Mouse (Mus musculus) CD4-positive, CD25-positive, alpha-beta regulatory T cell, adult 4 months (primary cell): ENCODE data around the gene Ubtf. TPM values are rescaled to one million over a fixed set of nuclear protein-coding genes. Genes with fewer than 3 reads are reported as not detected.
"Not testable (repeated sequence)": the region's sequence is repeated elsewhere in the genome, so short reads cannot be mapped to it uniquely, and the experiment has no call there.

ENCODE experiments used
- ATAC-seq: one replicate; pipeline ENCODE4 v1.8.0; 2017
- polyA plus RNA-seq, 2 experiments: library from polyadenylated mRNA; unstranded; fragments of 100-300 nt; shearing (Covaris generic); gene quantifications; one replicate each; pipeline ENCODE4 v1.2.1; 2017

Gene Ubtf
- polyA plus RNA-seq, result 10 to 100 TPM; 46.1 to 51.1 TPM

- peak; percentile 38 for ATAC-seq
Observed at GRCm38 (mm10) chr11:102319410-102319792, at the start of gene Ubtf. TSS of gene Ubtf (minus strand) at chr11:102319742.

DNA sequence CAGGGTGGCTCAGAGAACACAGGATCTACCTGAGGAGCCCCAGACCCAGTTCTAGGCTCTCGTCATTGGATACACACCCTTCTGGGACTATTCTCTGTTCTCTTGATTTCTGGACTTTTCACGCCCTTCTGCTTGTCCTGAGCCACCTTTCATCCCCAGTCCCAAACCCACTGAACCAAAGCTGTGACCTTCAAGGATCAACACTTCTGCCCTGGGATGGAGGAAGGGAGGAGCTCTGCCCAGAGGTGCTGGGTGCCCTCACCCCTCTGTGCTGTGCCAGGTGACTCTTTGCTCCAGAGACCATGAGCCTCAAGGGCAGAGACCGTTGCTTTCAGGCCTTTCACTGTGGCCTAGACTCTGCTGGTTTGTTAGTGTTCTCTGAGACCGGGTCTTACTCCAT is 49.7 kb upstream of the Ubtf start:
- no peak for ATAC-seq

DNA sequence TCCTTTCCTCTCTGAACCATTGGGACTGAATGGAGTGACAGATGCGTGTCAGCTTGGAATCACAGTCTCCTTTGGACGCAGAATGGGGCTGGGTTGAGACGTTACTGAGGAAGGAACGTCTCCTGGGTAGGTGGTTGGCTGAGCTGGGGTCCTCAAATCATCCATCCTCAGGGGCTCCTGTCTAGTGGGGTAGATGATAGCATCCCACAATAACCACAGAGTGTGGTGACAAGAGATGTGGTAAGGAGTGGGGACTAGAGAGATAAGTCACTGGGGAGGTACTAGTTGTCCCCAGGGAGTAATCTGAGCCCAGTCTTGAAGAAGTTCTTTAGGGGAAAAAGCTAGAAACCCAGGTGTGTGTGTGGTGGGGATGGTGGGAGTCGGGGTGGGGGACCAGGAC is 48.8 kb upstream of the Ubtf start:
- ATAC-seq, result no peak

DNA sequence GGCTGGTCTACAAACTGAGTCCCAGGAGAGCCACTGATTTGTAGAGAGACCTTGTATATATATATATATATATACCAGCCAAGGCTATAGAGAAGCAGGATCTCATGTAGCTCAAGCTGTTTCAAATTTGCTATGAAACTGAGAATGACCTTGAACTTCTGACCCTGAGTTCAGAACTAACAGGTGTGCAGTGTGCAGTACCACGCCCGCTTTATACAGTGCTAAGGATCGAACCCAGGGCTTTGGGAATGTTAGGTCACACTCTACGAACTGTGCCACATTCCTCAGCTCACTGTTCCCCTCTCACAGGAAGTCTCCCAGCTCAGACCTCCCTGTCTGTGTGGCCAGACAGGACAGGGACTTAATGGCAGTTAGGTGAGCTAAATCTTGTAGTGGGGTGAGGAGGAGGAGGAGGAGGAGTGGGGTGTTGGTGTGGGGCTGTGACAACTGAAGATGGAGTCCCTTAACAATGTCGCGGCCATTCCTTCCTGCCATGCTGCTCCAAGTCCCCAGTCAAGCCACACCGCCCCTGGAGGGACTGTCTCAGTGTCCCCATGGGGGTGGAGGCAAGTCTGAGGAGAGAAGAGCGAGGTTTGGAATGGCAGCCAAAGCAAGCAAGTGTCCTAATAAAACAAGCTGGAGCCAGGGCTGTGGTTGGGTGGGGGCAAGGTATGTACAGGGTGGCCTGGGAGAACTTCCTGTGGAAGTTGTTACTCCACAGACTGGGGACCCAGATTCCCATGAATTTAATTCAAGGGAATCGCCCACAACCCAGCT is 48.1 kb upstream of the Ubtf start:
- ATAC-seq, result no peak

GRCm38 (mm10) chr11:102366103-102366502 is 46.6 kb upstream of the Ubtf start, which contains the start of gene Slc4a1:
TSS of gene Slc4a1 (minus strand) at chr11:102366203.
- ATAC-seq, result not testable (repeated sequence)

- ATAC-seq, result no peak
Observed at GRCm38 (mm10) chr11:102365699-102366098, 46.2 kb upstream of the Ubtf start.

- ATAC-seq, result no peak
Observed at GRCm38 (mm10) chr11:102364570-102365371, 45.2 kb upstream of the Ubtf start.

DNA sequence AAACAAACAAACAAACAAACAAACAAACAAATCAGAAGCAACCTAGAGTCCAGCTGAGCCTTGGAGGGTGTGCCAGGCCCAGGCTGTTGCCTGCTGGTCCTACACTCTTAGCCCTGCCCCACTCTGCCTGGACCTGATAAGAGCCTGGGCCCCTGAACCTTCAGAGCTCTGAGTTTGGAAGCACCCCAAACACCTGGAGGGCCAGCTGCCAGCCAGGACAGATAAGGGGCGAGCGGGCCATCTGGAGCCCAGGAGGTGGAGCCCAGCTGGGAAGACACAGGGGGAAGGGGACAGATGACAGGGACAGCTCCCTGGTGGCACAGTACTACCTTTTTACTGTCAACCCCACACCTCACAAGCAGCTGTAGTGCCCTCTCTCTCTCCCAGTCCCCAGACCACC is 44.1 kb upstream of the Ubtf start:
- no peak for ATAC-seq

- ATAC-seq, result no peak
Observed at GRCm38 (mm10) chr11:102361776-102362495, 42.4 kb upstream of the Ubtf start.

- ATAC-seq, result no peak
Observed at GRCm38 (mm10) chr11:102358365-102358764, 38.8 kb upstream of the Ubtf start.

GRCm38 (mm10) chr11:102356636-102357350 is 37.3 kb upstream of the Ubtf start:
- no peak for ATAC-seq

GRCm38 (mm10) chr11:102356190-102356589 is 36.6 kb upstream of the Ubtf start:
- ATAC-seq, result no peak

- ATAC-seq, result no peak
Observed at GRCm38 (mm10) chr11:102355501-102355900, 36.0 kb upstream of the Ubtf start.

DNA sequence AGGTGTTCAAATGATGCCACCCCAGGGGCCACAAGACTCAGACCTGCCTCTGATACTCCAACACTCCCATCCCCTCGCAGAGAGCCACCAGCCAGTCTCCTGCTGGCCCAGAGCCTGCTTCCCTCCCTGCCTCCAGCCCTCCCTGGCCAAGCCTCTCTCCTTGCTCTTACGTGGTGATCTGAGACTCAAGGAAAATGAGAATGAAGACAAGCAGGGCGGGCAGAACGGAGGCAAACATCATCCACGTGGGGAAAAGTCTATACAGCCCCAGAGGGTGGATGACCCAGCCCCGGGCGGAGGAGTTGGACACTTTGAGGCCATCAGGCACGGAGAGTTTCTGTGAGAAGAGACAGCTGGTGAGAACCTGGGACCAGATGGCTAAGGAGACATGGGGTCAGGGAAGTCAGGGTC is 33.5 kb upstream of the Ubtf start:
- ATAC-seq, result no peak

GRCm38 (mm10) chr11:102352378-102352777 is 32.8 kb upstream of the Ubtf start:
- ATAC-seq, result no peak

DNA sequence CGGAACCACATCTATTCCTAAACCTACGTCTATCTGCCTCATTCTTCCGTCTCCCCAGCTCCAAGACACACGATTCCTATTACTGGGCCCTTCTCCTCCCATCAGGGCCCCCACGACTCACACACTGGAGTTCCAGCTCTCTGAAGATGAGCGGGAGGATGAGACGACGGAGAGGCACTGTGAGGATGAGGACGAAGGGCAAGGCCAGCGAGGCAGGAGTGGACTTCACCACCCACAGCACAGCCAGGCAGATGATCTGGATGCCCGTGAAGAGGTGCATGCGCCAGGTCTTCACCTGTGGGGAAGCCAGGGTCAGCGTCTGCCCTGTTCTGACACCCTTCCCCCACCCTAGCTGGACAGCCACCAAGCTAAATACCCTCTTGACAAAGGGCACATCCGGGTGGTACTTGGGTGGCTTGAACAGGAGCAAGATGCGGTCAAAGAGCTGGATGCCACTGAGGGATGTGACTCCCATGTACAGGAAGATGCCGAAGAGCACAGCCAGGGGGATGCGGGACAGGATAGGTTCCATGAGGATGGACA is 31.5 kb upstream of the Ubtf start:
- ATAC-seq, result no peak

DNA sequence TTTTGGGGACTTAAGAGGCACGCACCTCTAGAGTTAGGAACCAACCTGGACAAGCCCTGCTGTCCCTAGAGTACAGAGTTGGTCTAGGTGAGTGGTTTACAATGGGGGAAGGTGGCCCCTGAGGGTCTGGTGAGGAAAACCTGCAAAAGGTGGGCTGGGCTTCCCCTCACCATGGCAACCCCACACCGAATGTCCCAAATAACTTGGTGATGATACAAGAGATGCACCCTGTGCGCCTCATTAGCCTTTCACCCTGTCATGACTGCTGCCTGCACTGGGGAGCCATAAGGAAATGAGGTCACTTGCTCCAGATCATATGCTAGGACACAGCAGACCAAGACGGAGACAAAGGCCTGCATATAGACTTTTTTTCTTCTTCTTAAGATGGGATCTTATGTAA is 30.9 kb upstream of the Ubtf start:
- ATAC-seq, result no peak

GRCm38 (mm10) chr11:102349189-102349954 is 29.8 kb upstream of the Ubtf start:
- no peak for ATAC-seq

- ATAC-seq, result no peak
Observed at GRCm38 (mm10) chr11:102348771-102349170, 29.2 kb upstream of the Ubtf start.

DNA sequence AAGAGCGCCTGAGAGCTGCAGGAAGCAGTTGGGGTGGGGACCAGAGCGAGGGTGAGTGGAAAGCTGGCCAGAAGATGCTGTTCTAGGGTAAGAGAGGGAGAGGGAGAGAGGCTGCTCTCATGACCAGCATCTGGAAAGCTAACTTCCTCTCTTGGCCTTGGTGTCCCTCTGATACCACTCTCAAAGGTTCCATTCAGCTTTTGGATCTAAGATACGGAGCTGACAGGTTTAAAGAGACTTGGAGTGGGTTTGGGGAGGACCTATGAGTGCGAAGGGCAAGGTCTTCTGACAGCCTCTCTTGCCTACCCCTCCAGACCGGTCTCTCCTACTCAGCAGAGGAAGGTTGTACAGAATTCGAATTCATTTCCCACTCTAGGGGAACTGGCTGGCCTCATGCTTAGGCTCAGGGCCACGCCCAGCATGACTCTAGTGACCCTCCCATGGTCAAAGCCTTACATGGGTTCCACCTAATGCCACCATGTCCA is 28.6 kb upstream of the Ubtf start:
- ATAC-seq, result no peak

DNA sequence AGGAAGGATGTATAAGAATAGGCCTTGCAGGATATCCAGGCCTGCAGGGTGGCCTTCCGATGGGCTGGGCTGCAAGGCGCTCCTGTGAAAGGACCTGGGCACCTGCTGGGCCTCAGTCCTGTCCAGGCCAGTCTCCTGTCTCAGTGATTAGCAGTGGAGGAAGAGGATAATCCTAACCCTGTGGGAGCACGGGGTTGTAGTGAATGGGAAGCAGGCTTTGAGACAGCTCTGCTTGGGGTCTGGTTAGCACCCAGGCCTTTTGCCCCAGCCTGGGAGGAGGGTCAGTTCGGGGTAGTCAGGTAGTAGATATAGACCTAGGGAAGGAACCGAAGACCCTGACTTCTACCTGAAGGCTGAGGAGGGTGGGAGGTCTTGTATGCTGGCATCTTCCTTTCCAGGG is 28.1 kb upstream of the Ubtf start:
- ATAC-seq, result no peak
